Mouse (Mus musculus) cerebellum, adult 2 months (tissue): ENCODE data around the gene Rbm47.
"Not testable (repeated sequence)": the region's sequence is repeated elsewhere in the genome, so short reads cannot be mapped to it uniquely, and the experiment has no call there.

Experiments
- CTCF ChIP-seq: fragments of 200-500 bp; IDR thresholded peaks from 2 replicates; pipeline ENCODE4 v1.5.1; 2011; ENCODE audit warnings: low read depth, mild to moderate bottlenecking, control low read depth, low read length, moderate library complexity, borderline replicate concordance; ENCODE audit not compliant: insufficient read depth
- POLR2A ChIP-seq: fragments of 200-500 bp; IDR thresholded peaks from 2 replicates; pipeline ENCODE4 v1.6.1; 2011; ENCODE audit warnings: low read length, control low read depth, borderline replicate concordance; ENCODE audit not compliant: insufficient read depth

DNA sequence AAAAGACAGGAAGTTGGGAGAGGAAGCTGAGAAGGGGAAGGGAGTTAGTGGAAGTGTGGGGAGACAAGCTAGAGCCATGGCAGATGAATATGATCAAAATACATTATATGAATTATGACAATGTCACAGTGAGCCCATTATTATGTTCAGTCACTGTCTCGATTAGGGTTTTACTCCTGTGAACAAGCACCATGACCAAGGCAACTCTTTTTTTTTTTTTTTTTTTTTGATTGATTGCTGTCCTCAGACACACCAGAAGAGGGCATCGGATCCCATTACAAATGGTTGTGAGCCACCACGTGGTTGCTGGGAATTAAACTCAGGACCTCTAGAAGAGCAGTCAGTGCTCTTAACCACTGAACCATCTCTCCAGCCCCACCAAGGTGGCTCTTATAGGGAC lies 185.9 kb downstream of the Rbm47 start:
- TF ChIP-seq POLR2A, CTCF: not testable (repeated sequence)
